Comparison of ENCODE assay signal across 8 mouse cellular contexts in the genomic region with DNA sequence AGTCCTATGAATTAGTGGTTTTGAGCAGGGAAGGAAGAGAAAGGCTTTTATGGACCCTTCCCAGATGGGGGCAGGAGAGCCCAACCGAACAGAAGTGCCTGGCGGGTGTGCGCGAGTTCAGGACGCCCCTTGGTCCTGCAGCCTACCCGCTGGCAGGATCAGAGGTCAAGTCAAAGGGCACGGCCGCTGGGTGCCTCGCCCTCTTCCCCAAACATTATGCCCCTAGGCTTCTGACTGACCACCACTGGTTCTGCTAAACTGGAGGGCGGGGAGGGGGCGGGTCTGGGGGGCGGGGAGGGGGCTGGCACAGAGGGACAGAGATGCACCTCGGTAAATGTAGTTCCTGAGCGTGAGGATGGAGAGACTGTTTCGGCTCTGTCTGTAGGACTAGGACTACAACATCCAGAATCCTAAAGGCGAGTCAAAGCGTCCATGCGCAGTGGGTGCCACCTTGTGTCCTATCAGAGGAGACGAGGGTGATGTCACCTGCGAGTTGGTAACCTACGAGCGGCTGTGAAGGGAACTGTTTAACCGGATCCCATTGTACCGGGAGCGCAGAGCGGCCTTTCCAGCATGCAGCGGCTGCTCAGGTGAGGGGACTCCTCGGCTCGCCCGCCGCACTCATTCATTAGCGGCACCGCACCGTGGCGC. TPM values are rescaled to one million over a fixed set of nuclear protein-coding genes. Genes with fewer than 3 reads are reported as not detected.
DNase-seq lines count a peak whose midpoint lies in the region; ATAC-seq lines count a peak whose summit lies in the region.

Gene Daam1 (plus strand): TSS at position 472 of the 651 bp plus-strand sequence.

- intact Hi-C loops in gastrocnemius, postnatal 14 days (cut with DNase I; ENCODE audit: low total_unique reads) = loop anchor here (10.0 kb wide), 1 partner anchor 54 kb away; no protein-coding TSS in a partner anchor
- intact Hi-C loops in left cerebral cortex, postnatal 10 days (cut with DNase I) = loop anchor here (5.0 to 10.0 kb wide), 2 partner anchors 147 to 214 kb away; no protein-coding TSS in a partner anchor

- DNase-seq in adrenal gland, adult (ENCODE audit: inconsistent age in 2 of 2, low spot score in 1 of 2) = peak; percentile 96 to 98
- DNase-seq in embryo, embryonic 10.5 days (ENCODE audit: low spot score) = peak; percentile 98
- peak; percentile 91 for DNase-seq in gastrocnemius, postnatal 14 days
- DNase-seq in left cerebral cortex, postnatal 10 days (ENCODE audit: extremely low spot score in 1 of 2, low spot score in 2 of 2) = peak; percentile 94 to 98
- peak; percentile 90 for DNase-seq in right cerebral cortex, postnatal 25 days
- peak; percentile 88 to 91 for DNase-seq in urinary bladder, postnatal 4 days (ENCODE audit: low spot score in 2 of 2)

- peak; percentile 98 for ATAC-seq in inflammation-experienced regulatory T-cells, adult 6 months
- ATAC-seq in megakaryocyte-erythroid progenitor cell, adult 5-6 weeks (replicated peaks; ENCODE audit: low FRiP score, low TSS enrichment, poor library complexity, severe bottlenecking) = peak; percentile 90

RNA-seq across cellular contexts. Expression of gene Daam1, which starts in this region (rescaled TPM):
- 10 to 100 TPM; 12.5 to 16.1 TPM for total RNA-seq in gastrocnemius, postnatal 14 days (2021)
- 1 to 10 TPM; 1.4 to 3.0 (median 1.6) TPM for polyA plus RNA-seq in inflammation-experienced regulatory T-cells, adult 6 months (2017; shearing (Covaris generic))
- 10 to 100 TPM; 86.0 to 97.4 TPM for total RNA-seq in left cerebral cortex, postnatal 10 days (2021)
- total RNA-seq in megakaryocyte-erythroid progenitor cell, adult 5-6 weeks (2014; fragmentation: Nextera tagmentation) = 34.9 and 41.6 TPM in 2 replicates
- total RNA-seq in megakaryocyte-erythroid progenitor cell, adult 5-6 weeks (2017) = 36.5 and 45.9 TPM in 2 replicates

Comparison
In these comparisons a context has a peak if more than half of its experiments do, and no peak if none do; other contexts are left out.
1. Peak in every context shown above with its lines: DNase-seq and ATAC-seq.